Mouse (Mus musculus) spleen, adult 12 weeks (tissue): ENCODE results near the gene Dlgap1.

Source experiments
- DNase-seq: peaks from one replicate; pipeline ENCODE4 v3.0.0; 2022; ENCODE audit warnings: low spot score

Gene Dlgap1

DNA sequence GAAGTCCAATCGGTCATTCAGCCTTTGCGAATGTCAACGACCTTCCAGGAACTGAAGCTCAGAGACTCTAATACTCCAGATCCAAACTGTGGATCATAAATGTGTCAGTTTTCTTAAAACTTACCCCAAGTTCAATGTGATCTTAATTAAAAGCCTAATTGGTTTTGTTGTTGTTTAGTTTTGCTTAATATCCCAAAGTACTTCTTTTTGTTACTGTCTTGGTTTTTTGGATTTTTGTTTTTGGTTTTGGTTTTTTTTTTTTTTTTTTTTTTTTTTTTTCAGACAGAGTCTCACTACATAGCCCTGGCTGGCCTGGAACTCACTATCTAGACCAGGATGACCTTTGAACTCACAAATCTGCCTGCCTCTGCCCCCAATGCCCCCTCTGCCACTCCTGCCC is 765.9 kb downstream of the Dlgap1 start:
- no peak for DNase-seq

DNA sequence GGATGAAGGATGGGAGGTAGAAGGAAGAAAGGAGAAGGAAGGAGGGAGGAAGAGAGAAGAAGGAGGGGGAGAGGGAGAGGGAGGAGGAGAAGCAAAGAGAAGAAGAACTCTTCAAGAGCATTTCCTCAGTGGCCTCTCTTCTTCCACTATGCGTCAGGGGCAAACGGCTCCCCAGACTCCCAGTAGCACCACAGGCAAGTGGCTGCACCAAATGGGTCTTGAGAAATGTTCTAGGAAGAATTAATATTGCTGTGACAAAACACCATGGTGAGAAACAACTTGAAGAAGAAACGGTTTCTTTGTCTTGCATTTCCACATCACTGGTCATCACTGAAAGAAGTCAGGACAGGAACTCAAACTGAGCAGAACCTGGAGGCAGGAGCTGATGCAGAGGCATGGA is 766.5 kb downstream of the Dlgap1 start:
- DNase-seq, result no peak

DNA sequence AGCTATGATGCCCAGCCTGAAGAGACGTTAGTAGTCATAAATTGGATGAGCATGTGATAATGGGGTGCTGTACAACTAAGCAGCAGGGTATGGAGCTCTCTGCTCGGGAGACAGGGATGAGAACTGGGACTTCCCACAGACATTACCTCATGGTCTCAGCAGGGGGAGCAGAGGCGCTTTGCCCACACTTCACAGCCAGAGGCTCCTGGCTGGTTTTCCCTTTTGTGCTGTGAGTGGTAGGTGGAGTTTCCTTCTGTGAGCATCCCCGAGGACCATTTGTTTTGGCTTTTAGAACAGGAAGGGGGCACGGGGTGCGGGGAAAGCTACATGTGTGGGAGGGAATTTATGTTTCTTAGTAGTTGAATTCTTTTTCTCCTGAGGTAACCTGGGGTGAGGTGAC is 768.6 kb downstream of the Dlgap1 start:
- no peak for DNase-seq

DNA sequence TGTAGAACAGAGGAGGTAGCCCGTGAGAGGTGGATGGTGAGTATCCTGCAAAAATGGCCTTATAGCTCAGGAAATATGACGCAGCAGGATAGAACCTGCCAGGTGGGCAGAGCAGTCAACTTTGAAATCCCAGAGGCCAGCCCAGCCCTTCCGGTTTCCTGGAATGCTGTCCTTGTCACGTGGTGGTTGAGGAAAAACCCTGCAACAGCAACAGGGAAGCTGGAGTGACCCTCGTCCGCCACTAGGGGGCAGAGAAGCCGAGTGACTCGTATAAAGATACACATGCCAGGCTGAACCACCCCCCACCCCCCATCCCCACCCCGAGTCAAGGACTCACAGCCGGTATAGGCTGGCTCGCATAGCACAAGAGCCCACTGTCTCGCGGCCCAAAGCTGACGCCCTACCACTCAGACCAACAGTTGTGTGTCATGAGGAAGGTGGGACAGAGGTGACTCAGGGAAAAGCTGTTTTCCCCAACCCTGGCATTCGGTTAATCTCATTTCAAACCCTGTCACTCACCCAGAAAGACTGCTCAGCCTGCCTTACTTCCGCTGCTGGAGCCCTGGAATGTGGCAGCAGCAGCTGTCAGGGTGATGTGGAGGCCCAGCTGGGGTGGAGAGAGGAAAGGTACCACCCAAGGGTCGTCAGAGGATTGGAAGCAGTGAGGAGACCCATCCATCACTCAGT is 769.4 kb downstream of the Dlgap1 start:
- peak; percentile 4 for DNase-seq

DNA sequence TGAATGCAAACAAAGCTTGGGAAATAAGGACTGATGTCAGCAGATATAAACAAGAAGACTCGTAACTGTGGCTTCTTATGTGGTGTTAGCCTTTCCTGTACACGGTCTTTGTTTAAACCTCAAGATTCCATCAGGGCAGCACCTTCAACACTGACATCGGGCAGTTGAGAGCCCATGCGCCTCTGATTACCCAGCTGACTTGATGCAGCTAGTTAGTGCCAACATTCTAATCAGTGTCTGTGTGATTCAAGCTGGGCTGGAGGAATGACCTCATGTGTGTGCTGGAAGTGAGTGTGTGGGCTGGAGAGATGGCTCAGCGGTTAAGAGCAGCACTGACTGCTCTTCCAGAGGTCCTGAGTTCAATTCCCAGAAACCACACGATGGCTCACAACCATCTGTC is 770.5 kb downstream of the Dlgap1 start:
- no peak for DNase-seq

DNA sequence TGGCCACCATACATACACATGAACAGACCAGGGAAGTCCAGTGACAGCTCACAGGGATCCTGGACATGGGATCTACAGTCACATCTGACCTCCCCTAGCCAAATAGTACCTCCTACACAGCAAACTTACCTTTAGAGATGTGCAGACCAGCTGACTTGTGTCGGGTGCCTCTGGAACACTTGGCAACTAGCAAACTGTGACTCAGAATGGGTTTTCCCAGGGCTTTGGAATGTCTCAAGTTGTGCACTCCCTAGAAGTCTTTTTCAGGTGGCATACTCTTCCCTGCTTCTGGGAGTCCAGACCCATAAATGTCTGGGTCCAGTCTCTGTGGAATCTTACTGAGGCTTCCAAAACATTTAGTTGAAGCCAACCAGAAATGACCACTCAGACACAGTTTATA is 772.8 kb downstream of the Dlgap1 start:
- DNase-seq, result no peak

DNA sequence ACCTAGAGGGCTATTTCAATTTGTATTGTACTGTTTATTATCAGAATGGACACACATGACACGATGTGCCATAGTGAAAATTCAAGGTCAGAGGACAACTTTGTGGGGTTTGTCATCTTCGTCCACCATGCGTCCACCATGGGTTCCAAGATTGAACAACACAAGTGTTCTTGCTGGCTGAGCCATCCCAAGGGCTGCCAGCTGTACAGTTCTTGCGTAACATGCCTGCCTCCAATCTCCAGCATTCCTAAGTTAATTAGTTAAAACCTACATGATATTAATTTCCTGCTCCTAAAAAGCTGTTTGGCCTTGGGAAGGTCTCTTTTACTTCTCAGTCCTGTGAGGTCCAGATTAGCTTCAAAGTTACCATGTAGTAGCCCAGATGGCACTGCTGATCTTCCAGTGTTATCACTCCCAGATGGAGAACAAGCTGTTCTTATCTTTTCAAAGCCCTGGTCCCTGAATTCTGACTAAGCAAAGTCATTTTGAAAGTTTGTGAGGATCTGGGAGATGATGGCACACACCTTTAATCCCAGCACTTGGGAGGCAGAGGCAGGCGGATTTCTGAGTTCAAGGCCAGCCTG is 775.8 kb downstream of the Dlgap1 start:
- DNase-seq, result no peak

DNA sequence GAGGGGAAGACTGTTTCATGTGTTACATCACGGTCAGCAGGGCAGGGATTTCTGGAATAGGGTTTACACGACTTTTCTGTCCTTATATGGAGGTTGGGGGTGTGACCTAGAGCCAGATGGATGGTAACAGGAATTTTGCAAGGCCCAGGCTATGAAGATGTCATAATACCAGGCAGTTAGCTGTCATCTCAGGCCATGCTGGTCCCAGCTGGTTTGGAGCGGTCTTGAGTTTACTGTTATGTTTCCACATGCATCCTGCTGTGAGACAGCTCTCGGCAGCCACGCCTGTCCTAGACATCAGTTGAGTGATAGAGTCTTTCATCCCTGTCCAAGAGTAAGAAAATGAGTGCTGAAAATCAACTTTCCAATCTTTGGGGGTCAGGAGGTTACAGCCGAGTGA is 776.5 kb downstream of the Dlgap1 start:
- DNase-seq, result no peak

DNA sequence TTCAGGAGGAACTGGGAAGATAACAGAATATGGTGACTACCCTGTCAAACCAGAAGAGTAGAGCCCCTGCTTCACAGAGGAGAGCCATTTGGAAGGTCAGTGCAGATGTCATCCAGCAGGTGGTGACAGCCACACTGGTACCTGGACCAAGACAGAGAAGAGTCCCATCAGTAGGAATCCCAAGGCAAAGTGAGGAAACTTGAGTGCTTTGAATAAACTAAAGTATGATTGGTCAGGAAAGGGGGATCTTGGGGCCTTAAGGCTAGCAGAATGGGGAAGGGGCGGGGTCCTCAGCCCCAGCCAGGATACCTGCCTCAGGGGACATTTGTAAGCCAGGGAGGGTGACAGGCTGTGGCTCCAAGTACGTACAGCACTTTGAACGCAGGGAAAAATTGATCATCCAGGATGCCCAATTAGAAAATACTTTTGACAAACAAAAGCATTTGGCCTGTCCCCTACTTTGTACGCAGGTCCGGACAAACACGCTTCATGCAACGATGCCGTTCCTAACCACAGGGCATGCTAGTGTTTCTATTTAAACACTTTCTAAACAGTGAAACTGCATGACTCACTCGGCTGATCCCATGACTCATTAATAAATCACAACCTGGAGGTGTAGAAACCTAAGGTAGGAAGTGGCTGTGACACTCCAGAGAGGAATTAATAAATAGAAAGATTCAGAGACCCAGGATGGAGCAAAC is 777.7 kb downstream of the Dlgap1 start:
- DNase-seq, result no peak

DNA sequence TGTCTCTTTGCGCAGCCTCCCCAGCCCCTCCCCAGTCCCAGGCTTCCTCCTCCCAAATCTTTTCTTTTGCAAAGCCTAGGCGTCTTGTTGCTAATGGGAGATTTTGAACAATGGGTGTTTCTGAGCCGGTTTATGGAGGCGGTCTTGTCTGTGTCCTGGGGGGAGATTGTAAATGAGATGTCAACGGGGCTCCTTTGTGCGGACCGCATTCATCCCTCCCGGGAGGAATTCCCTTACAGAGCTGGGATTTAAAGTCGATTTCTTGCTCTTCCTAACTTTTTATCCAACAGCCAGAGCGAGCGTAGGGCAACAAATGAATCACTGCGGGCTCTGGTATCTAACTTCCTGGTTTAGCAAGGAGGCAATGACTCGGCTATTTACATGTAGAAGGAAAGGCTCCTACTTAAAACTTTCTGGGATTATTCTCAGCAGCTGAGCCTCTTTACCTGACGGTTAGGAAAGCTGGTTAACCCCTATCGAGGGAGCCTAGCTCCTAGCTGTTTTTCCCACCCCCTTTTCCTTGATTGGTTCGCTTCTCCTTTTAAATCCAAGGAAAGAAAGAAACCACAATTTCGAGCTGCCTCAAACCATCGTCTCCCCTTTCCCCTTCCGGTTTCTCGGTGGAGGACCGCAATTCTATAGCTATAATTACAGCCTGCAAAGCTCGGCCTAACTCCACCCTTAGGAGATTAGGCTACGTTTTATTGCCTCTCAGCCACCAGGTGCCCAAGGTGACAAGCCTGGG is 779.0 kb downstream of the Dlgap1 start:
- no peak for DNase-seq

DNA sequence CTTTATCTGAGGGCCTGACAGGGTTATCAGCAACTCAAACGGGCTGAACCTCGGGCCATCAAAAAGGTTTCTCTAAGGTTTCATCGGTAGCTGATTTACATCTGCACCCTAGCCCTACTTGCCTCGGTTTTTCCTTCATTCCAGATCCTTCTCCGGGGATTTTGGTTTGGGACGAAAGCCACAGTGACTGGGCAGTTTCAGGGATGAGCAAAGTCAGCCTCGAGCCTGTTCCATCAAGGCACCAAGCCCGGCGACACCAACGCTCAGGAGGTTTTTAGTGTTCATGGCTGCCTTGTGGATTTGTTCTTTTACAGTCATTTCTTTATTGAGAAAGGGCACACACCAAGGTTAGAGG is 779.6 kb downstream of the Dlgap1 start:
- DNase-seq, result no peak

DNA sequence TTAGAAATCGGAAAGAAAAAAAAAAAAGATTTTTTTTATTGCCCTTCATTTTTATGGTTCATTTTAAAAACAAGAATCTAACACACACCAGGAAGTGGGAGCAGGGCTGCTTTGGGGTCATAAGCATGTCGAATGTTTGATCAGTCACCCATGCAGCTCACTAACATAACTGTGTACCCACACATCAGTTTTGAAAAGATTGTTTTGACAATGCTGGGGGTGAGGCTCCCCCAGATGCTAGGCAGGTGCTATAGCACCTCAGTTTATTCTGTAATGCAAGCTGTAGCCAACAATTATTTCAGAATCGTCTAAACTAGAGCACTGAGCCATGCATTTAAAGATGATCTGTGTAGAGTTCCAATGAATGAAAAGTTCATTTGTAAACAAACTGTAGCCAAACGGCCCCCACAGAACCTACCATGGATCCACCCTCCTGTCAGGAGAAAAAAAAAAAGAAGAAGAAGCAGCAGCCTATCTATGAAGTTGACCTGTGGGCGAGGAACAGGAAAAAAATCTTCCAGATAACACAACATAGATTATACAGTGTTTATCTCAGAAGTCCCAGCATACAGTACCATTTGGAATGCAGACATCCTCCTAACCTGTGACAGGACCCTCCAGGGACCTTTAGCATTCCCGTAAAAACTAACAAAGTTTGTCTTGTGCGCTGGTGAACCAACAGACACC is 780.2 kb downstream of the Dlgap1 start:
- DNase-seq, result no peak

DNA sequence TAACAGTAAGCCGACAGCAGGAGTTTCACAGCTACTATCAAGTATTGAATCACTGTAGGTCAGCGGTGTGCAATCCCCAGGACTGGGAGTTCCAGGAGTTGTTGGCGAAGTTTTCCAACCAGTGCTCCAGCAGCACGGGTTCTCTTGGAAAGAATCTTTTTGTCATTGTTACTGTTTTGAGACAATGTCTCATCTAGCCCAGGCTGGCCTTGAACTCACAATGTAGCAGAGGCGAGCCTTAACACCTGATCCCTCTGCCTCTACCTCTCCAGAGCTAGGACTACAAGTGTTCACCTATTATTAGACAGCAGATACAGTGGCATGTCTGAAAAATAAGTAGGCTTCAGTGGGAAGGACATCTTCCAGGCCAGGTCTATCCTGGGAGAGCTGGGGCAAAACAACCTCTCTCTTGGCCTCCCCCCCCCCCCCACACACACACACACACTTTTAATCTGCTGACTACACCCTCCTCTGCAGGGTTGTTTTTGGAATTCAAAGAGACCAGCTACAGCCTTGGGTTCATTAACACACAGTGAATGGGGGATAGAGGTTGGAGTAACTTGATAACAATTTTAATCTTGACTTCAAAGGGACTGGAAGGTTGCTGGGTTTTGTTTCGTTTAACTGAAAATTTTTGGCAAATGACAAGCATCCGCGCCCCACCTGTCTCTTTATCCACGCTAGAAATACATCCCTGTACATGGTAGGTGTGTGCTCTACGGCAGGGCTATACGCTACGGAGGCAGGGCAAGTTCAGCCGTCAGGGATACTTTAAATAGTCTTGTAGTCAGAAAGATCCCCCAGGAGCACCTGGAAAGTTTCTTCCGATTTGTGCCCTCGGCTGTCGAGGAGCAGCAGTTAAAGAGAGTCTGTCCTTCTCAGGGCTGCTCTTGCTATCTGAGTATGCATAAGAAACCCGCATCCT is 781.6 kb downstream of the Dlgap1 start:
- no peak for DNase-seq

DNA sequence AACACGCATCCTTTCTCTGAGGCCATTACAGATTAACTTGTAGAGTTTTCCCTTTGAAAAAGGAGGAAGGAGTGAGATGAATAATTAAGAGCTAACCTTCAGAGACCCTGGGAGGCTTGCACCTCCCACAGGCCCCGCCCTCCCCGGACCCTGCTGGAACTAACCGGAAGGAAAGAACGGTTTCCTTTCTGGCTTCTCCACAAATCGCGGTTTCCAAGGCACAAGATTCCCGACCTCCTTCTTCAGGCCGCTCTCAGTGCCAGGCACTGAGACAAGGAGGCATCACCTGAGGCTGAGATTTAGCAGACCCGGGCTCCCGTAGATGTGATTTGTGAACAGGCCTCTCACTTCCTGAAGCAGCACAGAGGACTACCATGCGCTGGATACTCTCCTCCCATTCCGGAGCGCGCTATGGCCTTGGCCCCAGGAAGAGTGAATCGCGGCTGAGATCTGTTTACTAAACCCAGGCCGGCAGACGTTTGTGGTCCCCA is 782.3 kb downstream of the Dlgap1 start:
- no peak for DNase-seq

DNA sequence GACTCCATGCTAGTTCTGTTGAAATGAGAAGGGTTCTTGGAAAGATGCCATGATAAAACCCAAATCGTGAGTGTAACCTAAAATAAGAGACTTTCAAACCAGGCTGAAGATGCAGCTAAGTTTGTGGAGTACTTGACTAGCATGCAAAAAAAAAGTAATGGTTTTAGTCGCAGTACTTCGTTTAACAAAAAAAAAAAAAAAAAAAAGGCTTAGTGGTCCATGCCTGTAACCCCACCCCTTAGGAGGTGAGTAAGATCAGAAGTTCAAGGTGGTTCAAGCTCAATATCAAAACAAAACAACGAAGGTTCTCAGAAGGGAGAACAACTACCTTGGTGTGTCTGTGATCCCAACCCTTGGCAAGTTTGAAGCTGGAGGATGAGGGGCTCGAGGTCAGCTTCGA is 782.8 kb downstream of the Dlgap1 start:
- DNase-seq, result no peak

DNA sequence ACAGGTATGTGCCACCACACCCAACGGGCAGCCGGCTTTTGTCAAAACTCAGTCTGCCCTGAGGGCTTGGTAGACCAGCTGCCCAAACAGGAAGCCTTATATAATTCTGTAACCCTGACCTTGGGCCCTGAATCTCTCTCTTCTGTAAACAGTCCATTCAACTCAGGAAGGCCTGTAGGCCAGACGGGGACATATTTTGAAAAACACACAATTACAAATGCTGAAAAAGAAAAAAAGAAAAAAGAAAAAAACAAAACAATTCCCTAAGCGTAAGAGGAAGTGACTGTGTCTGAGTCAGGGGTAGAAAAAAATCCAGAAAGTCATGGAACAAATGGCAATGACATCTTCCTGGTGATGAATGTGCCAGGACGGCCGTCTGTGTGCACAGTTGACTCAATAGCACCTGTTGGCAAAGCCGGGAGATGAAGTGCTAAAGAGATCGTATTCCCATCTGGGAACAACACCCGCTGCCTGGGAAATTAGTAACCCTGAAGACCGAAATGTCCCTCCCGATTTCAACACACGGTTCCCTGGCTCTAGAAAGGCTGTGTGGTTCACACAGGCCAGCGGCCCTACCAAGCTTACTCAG is 784.7 kb downstream of the Dlgap1 start:
- DNase-seq, result no peak

DNA sequence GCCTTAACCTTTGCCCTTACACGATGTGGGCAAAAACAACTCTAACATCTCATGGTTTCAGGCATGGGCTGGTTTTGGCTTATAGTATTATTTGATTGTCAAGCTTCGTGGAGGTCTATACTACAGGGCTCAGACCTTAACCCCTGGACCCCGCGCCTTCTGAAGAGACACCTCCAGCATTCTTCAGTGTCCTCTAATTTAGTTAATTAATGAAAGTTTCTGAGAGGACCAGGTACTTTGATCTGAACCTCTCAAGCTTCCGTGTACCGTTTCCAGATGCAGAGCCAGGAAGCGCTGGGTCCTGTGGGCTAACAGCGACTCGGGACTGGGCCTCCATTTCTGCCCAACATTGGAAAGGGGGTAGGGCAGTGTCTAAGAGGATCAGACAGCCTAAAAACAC is 785.2 kb downstream of the Dlgap1 start:
- no peak for DNase-seq

DNA sequence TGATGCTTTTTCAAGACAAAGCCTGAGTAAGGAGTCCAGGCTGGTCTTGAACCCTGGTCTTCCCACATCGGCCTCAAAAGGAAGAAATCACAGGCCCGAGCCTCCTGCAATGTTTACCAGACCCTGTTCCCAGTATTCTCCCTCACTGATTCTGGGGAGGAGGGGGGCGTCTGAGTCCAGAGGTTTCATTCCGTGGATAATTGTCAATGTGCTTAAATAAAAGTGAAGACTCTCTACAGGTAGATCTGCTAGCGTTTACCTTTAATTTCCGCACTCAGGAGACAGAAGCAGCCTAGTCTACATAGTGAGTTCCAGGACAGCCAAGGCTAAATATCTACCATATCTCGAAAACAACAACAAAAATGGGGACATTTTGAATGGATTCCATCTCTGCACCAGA is 785.8 kb downstream of the Dlgap1 start:
- no peak for DNase-seq

DNA sequence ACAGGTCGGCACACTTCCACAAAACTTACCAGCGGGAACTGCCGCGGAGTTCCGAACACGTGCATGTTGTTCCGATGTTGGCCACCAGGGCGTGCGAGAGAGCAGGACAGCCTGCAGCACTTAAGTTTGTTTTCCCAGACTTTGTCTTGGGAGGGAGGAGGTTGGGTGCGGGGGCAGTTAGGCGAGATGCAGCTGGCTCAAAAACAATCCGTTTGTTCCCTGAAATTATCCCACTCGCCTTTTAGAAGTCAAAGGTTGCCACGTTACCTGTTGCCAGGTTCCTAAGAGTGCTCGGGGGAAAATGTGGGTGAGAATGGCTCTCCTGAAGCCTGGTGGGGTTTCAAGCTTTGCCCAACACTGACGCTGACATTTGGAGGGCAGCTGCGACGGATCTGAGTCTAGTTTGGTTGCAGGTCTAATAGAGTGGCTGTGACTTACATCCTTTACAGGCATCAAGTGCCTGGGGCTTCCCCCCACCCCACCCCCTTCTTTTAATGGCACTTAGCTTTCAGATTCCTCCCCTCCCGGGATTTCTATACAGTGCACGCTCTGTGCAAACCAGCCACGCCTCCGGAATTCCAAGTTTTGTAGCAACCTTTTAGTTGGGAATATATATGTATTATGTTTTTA is 786.3 kb downstream of the Dlgap1 start:
- peak; percentile 45 for DNase-seq

DNA sequence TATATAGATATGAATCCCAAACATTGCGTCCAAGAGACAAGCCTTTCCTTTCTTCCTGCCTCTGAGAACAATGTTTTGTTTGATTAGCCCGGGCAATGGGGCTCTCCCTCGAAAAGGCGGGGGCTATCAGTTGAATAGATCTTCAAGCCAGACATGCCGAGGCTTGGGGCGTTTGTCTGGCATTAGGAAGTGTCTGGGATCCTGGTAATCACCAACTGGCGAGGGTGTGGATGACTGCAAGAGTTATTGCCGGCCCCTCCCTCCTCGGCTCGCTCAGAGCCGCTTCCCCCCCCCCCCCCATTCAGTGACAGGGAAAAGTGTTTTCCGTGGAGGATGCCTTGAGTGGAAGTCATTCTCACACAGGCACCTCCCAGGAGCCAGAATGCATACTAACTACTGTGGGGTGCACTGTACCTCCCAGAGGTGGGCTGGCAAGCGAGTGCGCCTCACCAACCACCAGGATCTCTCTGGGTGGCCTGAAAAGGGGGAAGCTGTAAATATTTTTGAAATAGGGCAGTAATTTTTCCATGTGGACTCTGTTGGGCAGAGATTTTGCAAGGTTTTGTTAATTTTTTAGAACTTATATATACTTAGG is 786.9 kb downstream of the Dlgap1 start:
- no peak for DNase-seq
